Mouse (Mus musculus) layer of hippocampus, postnatal 10 days (tissue): ENCODE measurements at regions not wholly inside any gene's neighbourhood (a gene's known extent, or its start where the extent isn't known, plus 50 kb on each side); places are given as distances from the start of the nearest gene placed in this dataset.

Source experiments
- DNase-seq, 2 experiments: peaks; one replicate each; pipeline ENCODE4 v3.0.0; 2021; ENCODE audit warnings: low spot score in 2 of 2

DNA sequence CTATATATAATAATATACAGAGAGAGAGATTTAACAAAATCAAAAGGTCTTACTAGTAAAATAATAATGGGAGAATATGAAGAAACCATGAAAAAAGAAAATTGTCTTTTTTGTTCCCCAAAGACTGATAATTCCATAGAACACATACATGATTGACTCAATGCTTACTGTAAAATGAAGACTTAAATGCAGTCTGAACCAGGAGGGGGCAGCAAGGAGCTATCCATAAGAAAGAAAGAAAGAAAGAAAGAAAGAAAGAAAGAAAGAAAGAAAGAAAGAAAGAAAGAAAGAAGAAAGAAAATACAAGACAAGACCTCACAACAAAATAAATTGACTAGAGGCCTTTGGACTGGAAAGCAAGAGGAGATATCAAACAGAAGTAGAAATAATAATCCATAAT, 868.8 kb upstream of the Acvr2a start:
- no peak for DNase-seq

DNA sequence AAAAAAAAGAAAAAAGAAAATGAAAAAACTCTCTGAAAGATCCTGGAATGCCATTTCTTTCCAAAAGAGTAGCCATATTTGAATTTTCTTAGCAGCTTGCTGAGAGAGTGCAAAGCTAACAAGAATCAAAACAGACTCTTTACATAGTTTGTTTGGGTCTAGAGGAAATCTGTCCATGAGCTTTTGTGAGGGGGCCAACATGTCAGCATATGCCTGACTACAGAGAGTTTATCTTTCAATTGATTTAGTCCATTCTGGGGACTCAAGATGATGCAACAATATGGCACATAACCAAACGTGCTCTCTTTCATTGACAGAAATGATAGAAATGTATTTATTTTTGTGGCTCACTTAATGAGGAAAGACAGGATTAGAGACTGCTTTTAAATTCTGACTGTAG, 822.8 kb upstream of the Acvr2a start:
- DNase-seq: no peak

DNA sequence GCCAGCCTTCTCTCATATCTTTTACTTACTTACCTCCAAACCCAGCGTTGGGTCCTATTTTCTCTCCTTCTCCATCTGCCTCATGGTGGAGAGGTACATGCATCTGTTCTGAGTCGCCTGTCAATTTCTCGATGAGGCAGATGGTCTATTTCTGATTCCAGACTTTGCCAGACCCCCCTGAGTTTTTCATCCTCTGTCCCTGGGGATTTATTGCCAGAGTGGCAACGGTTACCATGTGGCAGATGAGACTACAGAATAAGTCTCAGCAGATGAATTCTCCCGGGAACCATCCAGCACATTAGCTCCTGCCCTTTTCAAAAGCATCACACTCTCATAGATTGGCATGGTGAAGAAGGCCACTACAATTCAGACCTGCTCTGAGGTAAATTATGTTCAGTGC, 819.7 kb upstream of the Acvr2a start:
- peak; percentile 16 to 39 for DNase-seq

DNA sequence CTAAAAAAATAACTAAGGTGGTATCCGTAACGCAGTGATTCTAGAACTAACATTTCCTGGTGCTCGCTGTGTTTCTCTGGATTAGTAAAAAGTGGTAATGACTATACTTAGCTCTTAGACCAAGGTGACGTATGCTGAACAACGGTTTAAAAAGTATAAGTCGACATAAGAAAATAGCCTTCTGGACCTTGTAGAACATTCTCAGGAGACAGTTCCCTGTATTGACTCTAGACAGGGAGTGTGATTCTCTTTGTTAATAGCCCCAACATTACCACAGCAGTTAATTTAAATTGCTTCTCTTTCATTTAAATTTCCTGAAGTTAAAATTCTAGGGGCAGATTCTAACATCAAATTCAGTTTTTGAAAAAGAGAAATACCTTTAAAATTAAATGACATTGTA, 812.7 kb upstream of the Acvr2a start:
- DNase-seq: no peak

DNA sequence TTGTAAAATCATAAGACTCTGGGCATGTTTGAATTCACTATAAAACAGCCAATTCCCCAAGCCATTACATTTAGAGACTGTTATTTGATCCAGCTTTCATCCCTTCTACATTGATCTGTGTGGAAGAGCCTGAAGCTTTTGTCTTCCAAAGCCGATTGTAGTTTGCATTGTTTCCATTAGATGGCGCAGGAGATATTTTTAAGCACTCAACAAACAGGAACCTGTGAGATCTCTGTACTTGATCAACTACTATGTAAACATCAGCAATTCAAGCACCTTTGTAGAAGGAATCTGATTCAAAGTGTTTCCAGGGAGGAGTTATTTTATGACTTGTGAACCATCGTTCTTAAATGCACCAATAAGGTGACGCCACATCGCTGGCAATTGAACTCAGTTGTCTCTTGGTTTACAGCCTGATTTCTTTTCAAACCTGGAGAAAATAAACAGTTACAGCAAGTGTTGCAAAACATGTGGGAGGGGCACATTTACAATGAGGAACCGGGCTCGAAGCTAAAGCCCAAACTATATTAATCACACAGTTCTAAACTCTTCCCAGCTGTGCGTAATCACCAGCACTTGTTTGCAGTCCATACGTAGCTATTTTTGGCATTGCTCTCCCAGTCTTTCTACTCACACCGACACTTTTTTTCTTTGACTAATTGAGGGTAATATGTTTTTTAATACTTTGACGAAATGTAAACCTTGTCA, 812.0 kb upstream of the Acvr2a start:
- DNase-seq: peak; percentile 36 to 61

DNA sequence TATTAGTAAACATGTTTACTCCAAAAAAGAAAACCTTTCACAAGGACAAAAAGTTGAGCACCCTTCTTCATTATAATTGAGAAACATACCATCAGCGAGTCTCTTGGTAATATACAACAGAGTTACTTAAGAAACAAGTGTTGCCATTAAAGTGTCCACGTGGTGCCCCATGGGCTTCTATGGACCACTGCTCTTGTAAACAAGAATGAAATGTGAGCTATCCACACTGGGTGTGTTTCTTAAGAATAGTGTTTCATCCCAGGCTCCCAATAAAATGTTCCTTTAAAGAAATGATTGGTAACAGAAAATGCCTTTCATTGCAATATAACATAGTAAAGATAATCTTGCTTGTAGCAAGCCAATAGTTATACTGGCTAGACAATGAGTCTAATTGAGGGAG, 803.6 kb upstream of the Acvr2a start:
- DNase-seq: no peak

DNA sequence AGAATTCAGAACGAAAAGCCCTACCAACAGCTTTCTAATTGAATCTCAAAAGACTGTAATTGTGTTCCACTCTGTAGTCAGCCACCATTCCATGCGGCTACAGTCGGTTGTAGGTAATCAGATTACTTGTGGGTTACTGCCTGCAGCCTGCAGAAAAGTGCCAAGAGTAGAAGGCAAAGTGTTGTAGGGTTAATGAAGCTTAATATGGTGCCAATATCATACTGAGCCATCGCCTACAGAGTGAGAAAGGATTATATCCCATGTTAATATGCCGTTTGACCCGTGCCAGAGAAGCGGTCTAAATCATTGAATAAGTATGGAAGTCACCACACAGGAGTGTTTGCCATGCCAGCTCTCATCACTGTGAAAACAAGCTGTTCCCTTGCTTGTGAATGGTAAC, 786.4 kb upstream of the Acvr2a start:
- no peak for DNase-seq

DNA sequence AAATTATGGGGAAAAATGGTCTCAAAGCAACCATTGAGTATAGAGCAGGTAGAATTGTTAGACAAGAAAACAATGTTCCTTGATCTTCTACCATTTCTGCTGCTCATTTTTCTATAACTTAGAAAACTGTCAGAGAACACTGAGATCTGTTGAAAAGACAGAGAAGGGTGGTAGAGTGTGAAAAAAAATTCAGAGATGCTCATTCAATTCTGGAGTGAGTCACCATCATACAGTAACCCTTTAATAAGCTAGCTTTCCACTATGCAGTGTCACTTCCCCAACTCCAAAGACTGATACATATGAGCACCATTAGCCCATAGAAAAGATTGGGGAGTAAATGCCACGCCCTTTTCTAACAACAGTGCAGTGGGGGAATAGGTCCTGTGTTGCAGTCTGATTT, 752.5 kb upstream of the Acvr2a start:
- DNase-seq: no peak

DNA sequence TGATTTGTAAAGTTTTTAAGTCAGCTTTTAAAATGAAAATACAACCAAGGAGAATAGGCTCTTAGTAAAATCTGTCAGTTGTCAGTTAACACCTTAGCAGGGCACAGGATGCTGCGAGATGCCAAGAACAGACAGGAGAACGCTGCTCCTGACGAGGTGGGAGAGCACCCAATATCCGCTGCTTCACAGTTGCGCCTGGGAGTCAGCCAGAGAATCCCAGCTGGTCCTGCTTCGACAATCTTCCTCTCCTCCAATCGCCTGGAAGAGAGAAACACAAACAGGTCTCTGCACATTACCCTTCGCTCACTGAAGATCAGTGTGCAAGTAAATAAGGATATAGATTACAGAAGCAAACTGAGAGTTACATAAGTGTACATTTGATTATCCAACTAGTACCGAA, 750.5 kb upstream of the Acvr2a start:
- DNase-seq: peak; percentile 28 to 45

DNA sequence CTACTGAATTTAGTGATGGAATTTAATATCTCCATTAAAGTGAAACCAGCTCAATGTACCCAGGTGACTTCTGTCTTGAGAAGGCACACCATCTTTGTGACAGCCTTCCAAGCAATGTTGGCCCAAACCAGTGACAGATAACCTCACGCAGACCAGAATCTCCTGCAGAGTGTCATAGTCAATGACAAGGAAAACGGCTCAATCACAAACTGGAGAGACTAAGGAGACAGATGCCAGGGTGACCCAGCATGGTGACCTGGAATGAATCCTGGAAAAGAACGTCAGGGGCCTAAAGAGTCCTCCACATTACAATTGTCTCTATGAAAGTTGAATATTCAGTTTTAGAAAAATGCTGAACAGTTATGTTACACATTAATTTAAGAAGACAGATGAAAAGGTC, 748.7 kb upstream of the Acvr2a start:
- no peak for DNase-seq

DNA sequence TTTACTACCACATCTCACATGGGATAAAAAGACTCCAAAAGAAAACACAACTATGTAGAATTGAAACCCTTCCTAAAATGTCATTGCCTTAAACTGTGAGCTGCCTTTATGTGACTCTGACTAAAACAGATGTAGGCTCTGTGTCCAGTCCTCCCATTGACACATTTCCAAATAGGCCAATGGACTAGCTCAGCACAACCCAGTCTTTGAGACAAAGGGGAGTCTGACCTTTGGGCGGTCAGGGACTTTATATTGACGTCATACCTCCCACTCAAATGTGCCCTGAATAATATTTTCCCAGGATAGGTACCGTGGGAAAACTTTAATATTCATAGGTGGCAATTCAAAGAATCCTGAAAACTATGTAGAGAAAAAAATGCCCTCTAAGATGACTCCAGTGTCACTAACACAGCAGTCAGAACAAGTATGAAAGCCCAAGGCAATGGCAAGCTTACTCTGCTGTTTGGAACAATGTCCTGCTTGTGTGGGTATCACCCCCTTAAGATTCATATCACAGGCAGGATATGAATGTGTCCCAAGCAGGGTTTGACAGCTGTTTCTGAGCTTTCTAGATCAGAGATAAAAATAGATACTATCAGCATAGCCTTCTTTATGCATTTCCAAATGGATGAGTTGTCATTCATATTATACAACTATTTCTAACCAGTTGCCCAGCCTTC, 731.6 kb upstream of the Acvr2a start:
- no peak for DNase-seq

DNA sequence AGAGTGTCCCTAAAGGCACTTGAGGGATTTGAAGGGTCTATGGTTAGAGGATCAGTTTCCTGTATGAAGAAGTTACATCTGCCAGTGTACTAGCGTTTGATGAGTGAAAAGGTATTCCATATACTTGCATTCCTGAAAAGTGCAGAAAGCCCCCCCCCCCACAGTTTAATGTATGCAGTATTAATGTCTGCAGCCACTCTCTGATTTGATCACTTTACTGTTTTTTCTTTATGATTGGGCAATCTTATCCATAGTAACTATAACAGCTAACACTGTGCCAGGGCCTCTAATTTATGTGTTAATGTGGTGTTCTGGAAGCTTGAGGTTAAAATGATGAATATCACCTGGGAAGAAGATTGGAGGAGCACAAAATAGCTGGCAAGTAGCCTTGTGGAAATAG, 715.6 kb upstream of the Acvr2a start:
- no peak for DNase-seq

DNA sequence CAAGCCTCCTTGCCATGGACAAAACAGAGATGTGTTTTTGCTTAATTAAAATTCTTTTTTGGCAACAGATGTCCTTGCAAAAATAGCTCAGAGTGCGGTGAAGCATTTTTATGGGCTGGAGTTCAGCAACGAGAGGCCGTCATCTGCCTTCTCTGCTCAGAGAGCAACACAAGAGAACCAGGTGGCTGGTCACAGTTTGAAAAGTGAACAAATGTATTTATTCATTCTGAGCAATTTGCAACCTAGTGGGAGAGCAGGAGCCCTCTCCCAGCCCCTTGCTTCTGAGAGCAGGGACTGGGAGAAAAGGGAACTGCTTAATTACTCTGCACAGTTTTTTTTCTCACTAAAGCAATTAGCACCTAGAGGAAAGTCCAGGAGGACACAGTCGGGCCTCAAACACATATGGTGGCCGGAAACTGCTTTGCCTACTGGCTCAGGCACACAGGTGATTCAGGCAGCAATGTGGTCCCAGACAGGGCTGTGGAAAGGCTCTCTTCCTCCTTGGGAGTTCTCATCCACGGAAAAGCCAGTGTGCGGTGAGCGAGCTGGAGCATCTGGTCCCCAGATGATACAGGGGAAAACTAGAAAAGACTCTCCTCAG, 714.9 kb upstream of the Acvr2a start:
- peak; percentile 31 to 42 for DNase-seq

DNA sequence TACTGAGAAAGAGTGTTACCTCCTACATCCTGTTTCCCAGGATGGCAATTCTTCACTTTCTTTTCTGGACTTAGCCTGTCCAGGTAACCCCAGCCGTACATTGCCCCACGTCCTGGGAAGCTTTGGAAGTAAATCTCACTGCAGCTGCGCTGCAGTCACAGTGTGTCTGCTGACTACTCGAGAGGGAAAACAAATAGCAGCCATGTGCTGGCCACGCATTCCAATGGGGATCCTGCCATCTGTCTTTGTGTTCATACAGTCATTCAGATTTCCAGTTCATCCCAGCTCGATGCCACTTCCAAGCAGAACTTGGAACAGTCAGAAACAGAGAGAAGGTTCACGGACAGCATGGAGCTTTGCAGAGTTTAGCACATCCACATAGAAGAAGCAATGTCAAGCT, 690.2 kb upstream of the Acvr2a start:
- DNase-seq: peak; percentile 16 to 39

DNA sequence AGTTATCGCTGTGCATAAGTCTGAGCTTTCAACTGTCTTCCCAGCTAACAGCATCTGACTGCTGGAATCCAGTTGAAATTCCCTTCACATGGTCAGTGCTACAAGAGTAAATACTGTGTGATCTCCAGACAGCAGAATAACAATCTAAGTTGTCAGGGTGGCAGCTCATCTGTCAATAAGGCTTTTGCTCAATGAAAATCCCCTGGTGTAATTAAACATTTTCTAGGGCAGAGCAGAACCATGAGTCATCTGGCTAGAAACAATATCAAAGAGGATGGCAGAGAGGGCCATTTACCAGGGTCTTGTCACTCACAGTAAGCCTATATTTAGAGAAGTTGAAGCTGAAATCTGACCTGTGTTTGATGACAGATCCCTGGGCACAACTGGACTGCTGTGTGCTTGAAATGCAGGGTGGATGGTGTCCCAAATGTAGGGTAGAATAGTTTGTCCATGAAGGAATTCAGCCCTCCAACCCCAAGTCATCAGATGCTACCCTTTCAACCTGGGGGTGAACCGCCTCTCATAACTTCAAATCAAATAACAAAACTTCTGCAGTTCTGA, 675.8 kb upstream of the Acvr2a start:
- no peak for DNase-seq

DNA sequence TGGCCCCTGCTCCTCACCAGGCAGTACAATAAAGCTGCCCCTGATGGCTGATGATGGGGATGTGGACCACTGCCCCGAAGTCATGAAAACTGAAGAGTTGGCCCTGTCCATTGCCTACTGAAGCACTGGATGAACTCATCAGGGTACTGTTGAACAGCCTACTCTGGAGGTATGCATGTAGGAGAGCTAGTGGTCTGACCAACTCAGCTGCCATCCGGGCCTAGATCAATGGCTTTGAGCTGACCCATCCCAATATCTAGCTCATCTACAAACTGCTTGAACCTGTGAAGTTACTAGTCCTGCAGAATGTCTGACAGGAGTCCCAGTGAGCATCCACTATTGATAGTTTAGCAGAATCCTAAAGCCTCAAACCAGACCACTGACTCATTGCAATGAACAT, 672.6 kb upstream of the Acvr2a start:
- no peak for DNase-seq

DNA sequence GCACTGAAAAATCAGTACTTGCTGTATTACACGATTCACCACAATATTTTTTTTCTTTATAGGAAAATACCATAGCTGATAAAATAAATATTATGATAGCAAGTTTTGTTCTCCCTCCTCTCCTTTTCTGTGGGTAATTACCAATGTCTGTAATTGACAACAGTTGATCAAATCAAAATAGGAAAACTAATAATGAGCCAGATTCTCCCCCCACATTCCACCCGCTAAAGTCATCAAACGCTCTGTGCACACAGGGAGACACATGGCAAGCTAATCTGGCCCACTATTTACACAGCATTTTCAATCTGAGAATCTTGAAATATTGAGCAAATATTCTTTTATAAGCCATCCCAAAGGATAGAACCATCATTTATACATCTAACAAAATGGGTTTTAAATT, 659.2 kb upstream of the Acvr2a start:
- DNase-seq: peak; percentile 7 to 14

DNA sequence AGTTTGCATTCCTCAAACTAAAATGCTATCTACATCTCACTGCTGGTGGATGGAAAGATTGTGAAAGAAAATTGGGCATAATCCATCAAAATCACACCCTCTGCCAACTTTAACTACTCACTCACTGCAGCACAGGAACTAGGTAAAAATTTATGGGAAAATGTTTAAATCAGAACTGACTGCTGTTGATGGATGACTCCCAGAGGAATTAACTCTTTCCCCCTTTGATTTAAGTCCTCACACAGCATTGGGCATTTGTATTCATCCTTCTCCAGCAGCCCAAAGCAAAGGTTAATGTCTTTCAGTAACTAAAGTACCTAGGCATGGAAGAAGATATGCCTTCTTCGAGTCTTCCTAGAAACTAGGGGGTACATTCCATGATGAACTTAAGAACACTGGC, 641.3 kb upstream of the Acvr2a start:
- DNase-seq: no peak

DNA sequence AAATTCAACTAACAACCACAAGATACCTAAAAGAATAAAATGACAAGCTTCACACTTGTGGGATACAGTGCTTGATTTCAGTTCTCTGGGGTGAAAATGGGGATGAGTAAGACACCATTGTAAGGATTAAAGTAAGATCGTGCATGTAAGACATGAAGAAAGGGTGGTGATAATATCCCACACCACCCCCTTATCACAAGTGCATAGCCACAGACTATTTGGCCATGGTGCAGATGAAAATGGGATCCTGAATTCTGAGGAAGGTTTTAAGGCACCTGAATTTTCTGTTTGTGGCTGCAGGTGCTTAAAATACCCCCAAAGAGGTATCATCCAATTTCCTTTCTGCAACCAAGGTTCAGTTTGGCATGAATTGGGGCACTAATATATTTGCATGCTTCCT, 627.7 kb upstream of the Acvr2a start:
- no peak for DNase-seq

DNA sequence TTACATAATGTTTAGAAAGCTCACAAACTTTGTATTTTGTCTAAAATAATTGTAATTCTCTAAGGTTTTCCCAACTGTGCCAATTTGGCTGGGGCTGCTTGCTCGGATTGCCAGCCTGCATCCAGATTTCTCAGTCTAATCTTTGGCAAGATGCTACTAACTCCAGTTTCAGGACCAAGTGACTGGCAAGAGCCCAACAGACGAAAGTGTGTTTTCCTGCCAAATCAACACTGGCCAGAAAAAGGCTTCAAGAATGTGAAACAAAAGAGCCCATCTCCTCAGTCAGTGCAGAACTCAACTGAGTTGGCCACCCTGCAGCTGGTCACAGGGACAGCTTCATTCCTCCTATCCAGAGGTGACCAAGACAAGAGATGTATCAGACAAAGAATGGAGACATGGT, 627.3 kb upstream of the Acvr2a start:
- DNase-seq: peak; percentile 70 to 74

DNA sequence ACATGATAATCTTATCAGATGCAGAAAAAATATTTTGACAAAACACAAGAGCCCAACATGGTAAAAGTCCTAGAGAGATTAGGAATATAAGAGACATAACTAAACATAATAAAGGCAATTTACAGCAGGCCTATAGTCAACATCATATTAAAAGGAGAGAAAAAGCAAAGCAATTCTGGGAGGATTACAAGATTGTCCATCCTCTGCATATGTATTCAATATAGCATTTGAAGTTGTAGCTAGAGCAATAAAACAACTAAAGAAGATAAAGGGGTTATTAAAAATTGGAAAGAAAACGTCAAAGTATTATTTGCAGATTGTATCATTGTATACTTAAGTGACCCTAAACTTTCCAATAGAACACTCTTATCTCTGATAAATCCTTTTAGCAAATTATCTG, 602.1 kb upstream of the Acvr2a start:
- DNase-seq: no peak

DNA sequence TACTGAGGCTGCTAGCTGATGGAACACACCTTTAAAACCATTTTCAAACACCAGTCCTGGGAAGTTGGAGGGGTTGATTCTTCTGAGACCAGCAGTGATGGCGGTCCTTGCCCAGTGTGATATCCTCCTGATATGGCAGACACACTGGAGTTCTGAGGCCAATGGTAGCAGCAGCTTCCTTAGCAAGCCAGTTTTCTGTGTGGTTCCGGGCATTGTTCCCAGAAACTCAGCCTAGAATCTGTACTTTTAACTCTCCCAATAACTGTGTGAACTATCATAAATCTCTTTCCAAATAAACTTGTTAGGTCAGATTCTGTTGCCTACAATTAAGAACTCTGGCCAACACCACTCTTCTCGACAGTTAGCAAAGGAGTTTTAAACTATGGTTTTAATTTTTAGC, 593.1 kb upstream of the Acvr2a start:
- peak; percentile 28 to 54 for DNase-seq
